Mouse (Mus musculus) macrophage (primary cell): ENCODE measurements around the gene Nckap5. TPM values are rescaled to one million over a fixed set of nuclear protein-coding genes. Genes with fewer than 3 reads are reported as not detected.

Source experiments
- H3K27ac ChIP-seq: fragments of 350-480 bp; formaldehyde crosslinking; 2 replicates; pipeline ENCODE4 v1.9.0; 2021
- H3K36me3 ChIP-seq: fragments of 350-480 bp; formaldehyde crosslinking; 2 replicates; pipeline ENCODE4 v1.9.0; 2021; ENCODE audit errors: inconsistent target
- H3K4me3 ChIP-seq: fragments of 350-480 bp; formaldehyde crosslinking; 2 replicates; pipeline ENCODE4 v1.9.0; 2021; ENCODE audit errors: inconsistent target
- H3K79me2 ChIP-seq: fragments of 350-480 bp; formaldehyde crosslinking; 2 replicates; pipeline ENCODE4 v1.9.0; 2021; ENCODE audit errors: inconsistent target
- WGBS: methylation state at CpG from one replicate; pipeline ENCODE4 v1.1.7; 2026; ENCODE audit warnings: inconsistent platforms; ENCODE audit not compliant: missing documents; 5-methylcytosine and 5-hydroxymethylcytosine counted together
- polyA plus RNA-seq: library from polyadenylated mRNA; stranded (reverse); fragments of 250-400 nt; gene quantifications from 3 replicates; pipeline ENCODE4 v1.2.4, GENCODE M21; 2018; ENCODE audit warnings: inconsistent platforms

Gene Nckap5
- polyA plus RNA-seq, 1 experiment from 2014 or later: not detected

DNA sequence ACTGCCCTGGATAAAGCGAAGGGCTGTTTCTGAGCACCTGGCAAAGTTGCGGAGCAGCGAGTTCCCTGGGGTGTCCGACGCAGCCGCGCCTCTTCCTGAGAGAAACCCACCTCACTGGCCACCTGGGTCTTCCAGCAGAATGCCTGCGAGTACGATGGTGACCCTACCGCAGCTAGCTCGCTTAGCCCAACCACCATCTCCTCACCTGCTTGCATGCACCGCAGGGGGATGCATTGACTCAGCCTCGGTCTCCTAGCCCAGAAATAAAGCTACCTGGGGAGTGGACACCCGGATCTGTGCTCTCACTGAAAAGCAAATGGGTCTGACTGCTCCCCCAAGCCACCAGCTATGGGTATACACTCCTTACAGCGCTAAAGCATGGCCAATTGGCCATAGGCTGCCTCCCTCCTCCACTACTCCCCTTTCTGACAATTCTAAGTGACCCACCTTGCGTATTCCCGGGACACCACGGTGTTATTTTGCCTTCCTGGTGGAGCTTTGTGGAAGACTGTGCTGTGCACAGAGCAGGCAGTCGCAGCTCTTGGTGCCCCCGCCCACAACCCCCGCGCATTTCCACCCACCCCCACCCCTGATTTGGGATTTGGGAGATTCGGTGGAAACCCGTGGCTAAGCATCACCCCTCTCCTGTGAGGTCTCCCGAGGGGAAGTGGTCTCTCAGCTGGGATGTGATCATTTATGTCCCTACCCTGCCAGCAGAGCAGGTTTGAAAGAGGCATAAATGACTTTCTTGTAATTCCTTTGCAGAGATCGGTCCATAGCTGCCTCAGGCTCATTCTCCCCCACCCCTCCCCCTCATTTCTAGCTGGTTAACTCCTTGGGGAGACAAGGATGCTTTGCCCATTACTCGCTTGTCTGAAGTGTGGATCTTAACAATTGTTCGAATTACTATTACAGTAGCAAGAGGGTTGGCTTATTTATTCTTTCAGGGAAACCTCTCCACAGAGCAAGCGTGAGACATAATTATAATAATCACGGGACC, 917.7 kb downstream of the Nckap5 start, which contains the start of gene Lypd1:
Lypd1 (minus strand) TSS at position 501 of the 1,000 bp plus-strand sequence.
- no peak within 1 kb of the TSS for H3K4me3 ChIP-seq
- H3K27ac ChIP-seq: no peak within 1 kb of the TSS
- 12% methylated on average over 26 of the region's 30 CpGs for WGBS
- no peaks in the 10 kb centered on the region for H3K36me3 ChIP-seq
- H3K79me2 ChIP-seq: no peaks in the 10 kb centered on the region

DNA sequence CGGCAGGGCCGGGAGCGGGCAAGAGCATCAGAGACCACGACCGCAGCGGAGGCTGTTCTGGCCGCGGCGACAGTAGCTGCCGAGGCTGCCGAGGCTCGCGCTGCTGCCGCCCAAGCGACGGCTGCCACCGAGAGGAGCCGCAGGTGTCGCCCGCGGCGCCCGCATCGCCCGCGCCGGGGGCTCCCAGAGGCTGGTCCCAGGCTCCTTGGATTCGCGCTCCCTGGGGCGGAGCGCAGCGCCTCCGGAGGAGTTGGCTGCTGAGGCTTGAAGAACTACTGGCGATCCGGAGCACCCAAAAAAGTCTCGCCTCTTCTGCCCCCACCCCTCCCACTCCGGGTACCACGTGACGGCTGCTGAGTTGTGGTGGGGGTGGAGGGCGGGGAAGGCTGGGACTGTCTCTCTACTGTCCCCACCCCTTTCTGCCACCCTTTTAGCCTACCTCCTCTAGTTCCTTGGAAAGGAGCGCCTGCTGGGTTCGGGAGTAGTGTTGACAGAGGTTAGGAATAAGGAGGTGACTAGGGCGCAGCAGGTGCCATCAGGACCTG, 918.6 kb downstream of the Nckap5 start:
- no peak overlapping the region for H3K4me3 ChIP-seq
- no peak overlapping the region for H3K27ac ChIP-seq
- WGBS: 2% methylated on average over 43 of the region's 43 CpGs

DNA sequence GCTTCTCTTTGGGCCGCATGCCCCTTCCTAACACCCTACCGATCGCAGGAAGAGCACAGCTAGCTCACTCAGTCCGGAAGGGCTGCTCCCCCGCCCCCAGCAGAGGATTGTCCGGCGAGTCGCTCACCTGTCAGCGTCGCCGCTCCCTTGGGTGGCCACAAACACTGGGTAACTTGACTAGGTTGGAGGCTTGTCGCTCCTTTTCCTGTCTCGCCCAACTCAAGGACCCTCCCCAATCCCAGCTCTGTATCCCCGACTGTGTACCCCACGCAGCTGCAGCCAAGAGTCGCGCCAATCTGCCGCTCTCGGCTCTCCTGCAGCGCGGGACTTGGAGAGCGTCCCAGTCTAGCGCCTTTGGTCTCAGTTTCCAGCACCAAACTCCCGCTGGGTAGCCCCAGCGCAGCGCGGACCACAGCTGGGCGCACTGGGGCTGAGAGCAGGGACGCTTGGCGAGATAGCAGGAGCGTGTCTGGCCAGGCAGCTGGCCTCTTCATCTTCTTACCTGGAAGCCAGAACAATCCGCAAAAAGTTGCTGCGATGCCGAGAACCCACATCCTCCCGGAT, 919.2 kb downstream of the Nckap5 start:
- Histone ChIP-seq H3K36me3 (no peaks in the 10 kb centered on the region), H3K27ac (no peak overlapping the region), H3K4me3 (no peak overlapping the region), H3K79me2 (no peaks in the 10 kb centered on the region)
- 2% methylated on average over 35 of the region's 35 CpGs for WGBS

More for the DNA sequence above, 918.6 kb downstream of the Nckap5 start:
- H3K36me3 ChIP-seq: no peaks in the 10 kb centered on the region
- H3K79me2 ChIP-seq: no peaks in the 10 kb centered on the region

DNA sequence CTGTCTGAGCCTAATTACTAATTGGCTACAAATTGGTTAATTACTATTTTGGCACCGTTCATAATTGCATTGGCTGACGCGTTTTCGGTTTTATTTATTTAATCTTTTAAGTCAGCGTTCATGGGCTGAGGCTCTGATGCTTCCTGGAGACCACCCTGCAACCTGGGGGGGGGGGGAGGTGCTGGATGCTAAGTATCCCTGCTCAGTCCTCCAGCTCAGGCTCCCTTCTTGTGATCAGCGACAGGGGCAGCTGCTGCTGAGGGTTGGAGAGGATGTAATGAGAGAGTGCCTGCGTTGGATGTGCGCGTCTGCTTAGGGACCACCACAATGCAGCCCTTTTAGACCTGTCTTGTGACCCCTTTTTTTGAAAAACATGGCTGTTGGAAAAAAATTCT, 919.7 kb downstream of the Nckap5 start:
- no peak overlapping the region for H3K27ac ChIP-seq
- WGBS: 7% methylated on average over 9 of the region's 9 CpGs
- no peaks in the 10 kb centered on the region for H3K79me2 ChIP-seq
- H3K4me3 ChIP-seq: no peak overlapping the region
- no peaks in the 10 kb centered on the region for H3K36me3 ChIP-seq

DNA sequence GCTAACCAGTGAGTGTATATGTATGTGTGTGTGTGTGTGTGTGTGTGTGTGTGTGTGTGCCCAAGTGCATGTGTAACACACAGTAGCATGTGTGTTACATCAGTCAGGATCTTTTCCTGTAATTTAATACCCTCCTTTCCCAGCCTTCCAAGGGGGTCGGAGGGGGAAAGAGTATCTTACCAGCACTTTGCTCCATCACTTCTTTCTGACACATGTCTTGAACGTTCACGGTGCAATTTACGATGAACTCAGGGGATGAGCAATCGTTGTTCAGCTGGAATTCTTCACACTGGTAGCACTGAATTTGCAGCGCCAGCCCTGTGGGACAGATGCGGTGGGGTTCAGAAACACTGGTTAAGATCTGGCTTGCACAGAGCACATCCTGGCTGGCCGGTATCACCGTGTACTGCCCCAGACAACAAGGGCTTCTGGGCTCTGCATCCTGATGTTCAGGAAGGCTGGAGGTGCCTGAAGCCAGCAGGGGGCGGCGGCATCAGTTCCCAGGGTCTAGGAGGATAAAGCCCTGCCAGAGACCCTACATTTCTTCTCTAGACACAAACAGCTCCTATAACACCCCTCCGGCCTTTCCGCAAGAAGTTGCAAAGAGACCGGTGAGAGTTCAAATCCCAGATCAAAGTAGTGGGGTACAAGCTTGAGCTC, 920.3 kb downstream of the Nckap5 start:
- no peak overlapping the region for H3K27ac ChIP-seq
- 15% methylated on average over 14 of the region's 14 CpGs for WGBS
- no peaks in the 10 kb centered on the region for H3K36me3 ChIP-seq
- no peak overlapping the region for H3K4me3 ChIP-seq
- H3K79me2 ChIP-seq: no peaks in the 10 kb centered on the region

DNA sequence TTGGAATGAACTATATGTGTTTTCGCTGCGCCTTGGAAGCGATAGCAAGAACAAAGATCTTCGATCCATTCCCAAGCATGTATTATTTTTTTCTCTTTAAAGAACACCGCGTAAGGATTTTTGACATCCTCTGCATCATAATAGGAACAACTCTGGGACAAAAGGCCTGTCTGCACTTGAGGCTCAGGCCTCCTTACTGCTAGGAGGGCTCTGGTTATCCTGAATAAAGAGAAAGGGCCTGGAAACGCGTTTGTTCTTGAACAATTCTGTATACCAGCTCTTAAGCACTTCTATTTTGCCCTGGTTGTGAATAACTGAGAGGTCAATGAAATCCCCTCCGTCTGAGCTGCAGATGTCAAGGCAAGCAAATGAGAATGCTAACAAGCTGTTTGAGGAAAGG, 937.4 kb downstream of the Nckap5 start:
- H3K27ac ChIP-seq: no peak overlapping the region
- WGBS: 97% methylated on average over 9 of the region's 9 CpGs

DNA sequence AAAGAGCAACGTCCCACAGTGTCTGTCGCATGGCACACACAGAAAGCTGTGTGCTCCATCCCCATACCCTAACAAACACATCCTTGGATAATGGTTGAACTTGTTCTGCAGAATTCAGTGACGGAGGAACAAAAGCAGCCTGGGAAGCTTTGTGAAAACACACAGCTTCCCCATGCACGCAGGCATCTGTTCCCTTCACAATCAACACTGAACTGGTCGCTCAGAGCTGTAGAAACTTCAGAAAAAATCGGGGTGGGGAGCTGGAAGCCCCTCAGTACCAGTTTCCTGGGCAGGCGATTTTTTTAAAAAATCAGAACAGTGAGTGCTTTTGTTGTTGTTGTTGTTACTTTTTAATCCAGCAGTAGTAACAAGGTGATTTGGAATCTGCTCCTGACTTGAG, 960.5 kb downstream of the Nckap5 start:
- Histone ChIP-seq H3K36me3 (no peaks in the 10 kb centered on the region), H3K4me3 (no peak overlapping the region), H3K79me2 (no peaks in the 10 kb centered on the region), H3K27ac (no peak overlapping the region)
- 59% methylated on average over 7 of the region's 7 CpGs for WGBS

More for the DNA sequence above, 937.4 kb downstream of the Nckap5 start:
- Histone ChIP-seq H3K4me3 (no peak overlapping the region), H3K79me2 (no peaks in the 10 kb centered on the region), H3K36me3 (no peaks in the 10 kb centered on the region)
